Mouse (Mus musculus) gastrocnemius, postnatal 4 days (tissue): ENCODE results near the gene Gm1043. TPM values are rescaled to one million over a fixed set of nuclear protein-coding genes. Genes with fewer than 3 reads are reported as not detected.
A peak's percentile ranks its signal among the peaks of the same experiment; 100 is the strongest.

Source experiments
- DNase-seq, 2 experiments: peaks; one replicate each; pipeline ENCODE4 v3.0.0; 2021 to 2022; ENCODE audit warnings: low spot score in 2 of 2, mixed read lengths in 2 of 2
- long read RNA-seq, 2 experiments: library from polyadenylated mRNA; stranded (forward); transcript quantifications; one replicate each; pipeline ENCODE4 v2.0.0; 2021
- total RNA-seq, 2 experiments: library from RNA; stranded (reverse); gene quantifications; 2 replicates each; pipeline ENCODE4 v1.2.3; 2021

The Gm1043 gene
- not detected for total RNA-seq
- long read RNA-seq, experiment 1: 0 reads
- long read RNA-seq, experiment 2: 0 reads

- no peak for DNase-seq
These were observed at the start of gene Gm1043 for GRCm38 (mm10) chr5:37085241-37085640. TSS of gene Gm1043 (plus strand) at chr5:37085370.

GRCm38 (mm10) chr5:37035896-37036295, 49.3 kb upstream of the Gm1043 start:
- DNase-seq: no peak

DNA sequence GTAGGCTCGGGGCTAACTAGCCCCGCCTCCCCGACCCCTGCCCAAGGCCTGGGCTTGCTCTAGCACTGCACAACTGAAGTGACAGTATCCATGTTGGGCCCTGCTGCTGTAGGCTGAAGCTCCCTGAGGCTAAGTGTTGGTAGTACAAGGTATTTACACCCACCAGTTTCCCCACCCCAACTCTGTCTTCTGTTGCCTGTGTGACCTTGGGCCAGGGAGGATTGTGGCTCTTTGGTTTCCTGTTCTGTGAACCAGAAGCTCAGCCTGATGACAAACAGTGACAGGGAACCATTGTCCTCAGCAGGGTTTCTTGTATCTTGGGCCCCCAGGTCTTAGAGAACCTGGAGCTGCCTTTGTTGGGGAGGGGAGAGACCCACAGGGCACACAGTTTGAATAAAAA, 48.3 kb upstream of the Gm1043 start:
- no peak for DNase-seq

GRCm38 (mm10) chr5:37039908-37040307, 45.3 kb upstream of the Gm1043 start:
- no peak for DNase-seq

- no peak for DNase-seq
These were observed 44.5 kb upstream of the Gm1043 start for GRCm38 (mm10) chr5:37040711-37041110.

- DNase-seq: no peak
These were observed 43.5 kb upstream of the Gm1043 start for GRCm38 (mm10) chr5:37041651-37042050.

DNA sequence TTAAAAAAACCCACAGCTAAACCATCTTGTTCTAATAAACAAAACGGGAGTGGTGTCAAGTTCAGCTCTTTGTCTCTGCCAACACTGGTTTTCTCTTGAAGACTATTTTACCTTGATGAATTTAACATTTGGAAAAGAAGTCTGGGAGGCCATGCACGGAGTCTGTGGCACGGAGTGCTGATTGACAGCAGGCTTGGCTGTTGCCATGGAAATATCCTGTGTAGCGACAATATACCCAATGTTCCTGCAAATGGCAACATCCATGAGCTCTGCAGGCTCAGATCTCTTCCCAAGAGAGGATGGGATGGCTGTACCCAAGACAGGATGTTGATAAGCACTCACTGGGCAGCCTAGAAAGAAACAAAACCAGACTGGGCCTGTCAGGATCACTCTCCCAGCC, 42.2 kb upstream of the Gm1043 start:
- no peak for DNase-seq

DNA sequence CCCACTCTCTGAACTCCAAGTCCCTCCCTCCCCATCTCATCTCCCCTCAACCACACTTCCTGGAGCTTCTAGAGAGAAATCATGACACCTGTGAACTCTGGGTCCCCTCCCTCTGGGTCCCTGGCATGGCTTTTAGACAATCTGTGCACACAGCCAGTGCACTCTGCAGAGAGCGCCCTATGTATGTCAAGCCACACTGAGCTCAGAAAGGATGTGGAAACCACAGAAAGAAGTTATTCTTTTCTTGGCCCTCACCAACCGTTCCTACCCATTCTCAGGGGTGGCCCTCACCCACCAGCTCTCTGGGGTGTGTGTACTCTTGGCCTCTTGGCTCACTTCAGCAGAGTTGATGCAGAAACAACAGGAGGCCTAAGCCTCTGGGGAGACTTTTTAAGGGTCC, 40.4 kb upstream of the Gm1043 start:
- DNase-seq: no peak

DNA sequence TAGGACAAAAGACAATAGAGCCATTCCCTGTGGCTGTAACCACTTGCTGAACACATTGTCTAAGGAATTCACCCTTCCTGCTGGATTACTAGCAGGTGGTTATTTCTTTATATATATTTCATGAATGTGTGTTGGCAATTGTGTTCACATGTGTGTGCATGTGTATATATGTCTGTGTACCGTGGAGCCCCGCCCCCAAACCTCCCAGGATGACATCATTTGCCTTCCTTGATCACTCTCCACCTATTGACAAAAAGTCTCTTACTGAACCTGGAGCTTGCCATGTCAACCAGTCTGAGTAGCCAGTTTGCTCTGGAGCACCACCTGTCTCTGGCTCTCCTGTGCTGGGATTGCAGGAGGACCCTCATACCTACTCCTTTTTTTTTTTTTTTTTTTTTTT, 39.6 kb upstream of the Gm1043 start:
- no peak for DNase-seq

GRCm38 (mm10) chr5:37046791-37047190, 38.4 kb upstream of the Gm1043 start:
- no peak for DNase-seq

- no peak for DNase-seq
These were observed 37.8 kb upstream of the Gm1043 start for GRCm38 (mm10) chr5:37047206-37047915.

- no peak for DNase-seq
These were observed 37.2 kb upstream of the Gm1043 start for GRCm38 (mm10) chr5:37047992-37048391.

DNA sequence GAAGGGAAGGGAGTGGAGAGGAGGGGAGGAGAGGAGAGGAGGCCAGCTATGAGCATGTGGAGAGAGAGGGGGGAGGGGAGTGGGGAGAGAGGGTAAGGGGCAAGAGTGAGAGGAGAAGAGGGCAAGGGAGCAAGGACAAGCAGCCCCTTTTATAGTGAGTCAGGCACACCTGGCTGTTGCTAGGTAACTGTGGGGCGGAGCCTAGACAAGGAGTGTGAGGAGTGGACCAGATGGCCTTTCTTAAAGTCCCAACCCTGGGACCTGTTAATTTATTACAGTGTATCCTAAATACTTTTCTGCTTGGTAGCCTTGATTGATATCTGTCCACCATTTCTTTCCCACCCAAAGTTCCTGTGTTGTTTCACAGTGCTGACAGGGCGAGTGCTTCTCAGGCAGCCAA, 36.1 kb upstream of the Gm1043 start:
- DNase-seq: no peak

DNA sequence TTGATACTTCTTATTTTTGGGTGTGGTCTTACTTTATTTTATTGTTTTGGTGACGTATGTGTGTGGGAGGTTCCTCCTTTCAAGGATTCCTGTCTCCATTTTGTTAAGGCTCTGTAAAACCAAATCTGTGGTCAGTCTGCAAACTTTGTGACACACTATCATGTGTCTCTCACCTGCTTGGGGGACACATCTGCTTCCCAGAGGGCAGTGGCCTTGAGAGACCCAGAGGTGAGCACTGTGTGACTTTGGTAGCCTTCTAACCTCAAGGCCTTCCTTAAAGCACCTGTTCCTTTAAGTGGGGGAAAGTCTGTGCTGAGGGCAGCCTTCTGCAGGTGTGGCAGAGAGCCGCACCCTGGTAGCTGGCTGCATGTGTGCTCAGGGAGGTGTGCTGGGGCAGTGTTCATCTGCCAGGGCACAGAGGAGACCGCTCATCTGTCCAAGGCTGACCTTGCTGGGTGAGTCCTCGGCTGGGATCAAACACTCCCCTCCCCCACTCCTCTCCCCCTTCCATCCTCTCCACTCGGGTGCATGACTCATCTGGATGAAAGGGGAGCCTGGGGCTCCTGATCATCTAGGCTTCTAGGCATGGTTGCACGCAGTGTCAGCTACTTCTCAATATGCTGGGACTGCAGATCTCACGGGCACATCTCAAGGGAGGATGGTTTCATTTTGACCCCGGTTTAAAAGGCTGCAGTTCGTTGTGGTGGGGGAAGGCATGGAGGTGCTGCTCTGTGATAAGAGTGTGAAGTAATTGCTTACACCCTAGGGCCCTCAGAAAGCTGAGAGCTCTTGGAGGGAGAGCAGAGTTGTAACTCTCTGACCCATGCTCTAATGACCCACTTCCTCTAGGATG, 34.4 kb upstream of the Gm1043 start:
- no peak for DNase-seq

GRCm38 (mm10) chr5:37051374-37052100, 33.6 kb upstream of the Gm1043 start:
- DNase-seq: no peak

DNA sequence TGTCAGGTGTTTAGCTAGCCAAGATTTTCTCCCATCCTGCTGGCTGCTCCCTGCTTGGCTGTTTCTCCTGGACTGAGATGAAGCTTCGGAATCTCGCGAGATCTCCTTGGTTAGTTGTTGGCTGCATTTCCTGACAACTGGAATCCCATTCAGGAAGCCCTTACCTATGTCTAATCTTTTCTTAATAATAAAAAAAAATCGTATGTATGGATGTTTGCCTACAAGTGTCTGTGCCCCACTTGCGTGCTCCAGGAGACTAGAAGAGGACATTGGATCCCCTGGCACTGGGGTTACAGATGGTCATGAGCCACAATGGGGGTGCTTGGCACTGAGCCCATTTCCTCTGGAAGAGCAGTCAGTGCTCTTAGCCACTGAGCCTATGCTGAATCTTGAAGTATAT, 32.3 kb upstream of the Gm1043 start:
- DNase-seq: peak in 1 of 2 experiments; percentile 29

GRCm38 (mm10) chr5:37055789-37056188, 29.4 kb upstream of the Gm1043 start:
- no peak for DNase-seq

DNA sequence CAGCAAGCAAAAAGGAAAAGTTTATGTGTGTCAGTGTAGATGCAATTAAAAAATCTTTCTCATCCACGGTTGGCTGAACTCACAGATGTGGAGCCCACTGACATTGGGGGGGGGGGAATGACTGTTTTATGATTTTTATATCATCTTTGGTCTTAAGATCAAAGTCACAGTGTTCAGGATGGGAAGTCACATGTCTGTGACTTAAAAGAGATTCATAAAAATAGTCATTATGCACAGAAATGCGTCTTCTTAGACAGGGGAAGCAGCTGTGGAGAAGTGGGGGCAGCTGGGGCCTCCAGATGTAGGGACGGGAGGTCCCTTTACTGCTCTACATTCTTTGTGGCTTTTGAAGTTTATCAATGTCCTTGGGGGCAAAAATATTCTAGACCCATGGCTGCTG, 28.7 kb upstream of the Gm1043 start:
- DNase-seq: no peak

- no peak for DNase-seq
These were observed 23.6 kb upstream of the Gm1043 start for GRCm38 (mm10) chr5:37061612-37062011.

GRCm38 (mm10) chr5:37064454-37065449, 20.4 kb upstream of the Gm1043 start:
- no peak for DNase-seq
